Comparison of ENCODE assay signal across 28 mouse cellular contexts in genomic region chr8:3191006-3191405, GRCm38 (mm10).
"Had no signal": no experiment of that assay in that cellular context is flagged by ENCODE, and none has a peak within 500 bp of the region (broad histone marks: within the 10 kb centered on the region; RNA-seq: fewer than 3 reads in every experiment).

No protein-coding gene starts in this region.

- H3K27me3 ChIP-seq: embryonic facial prominence, embryonic 12.5 days; embryonic facial prominence, embryonic 13.5 days; embryonic facial prominence, embryonic 15.5 days; forebrain, embryonic 12.5 days; forebrain, embryonic 13.5 days; forebrain, embryonic 15.5 days had no signal

- H3K9ac ChIP-seq: embryonic facial prominence, embryonic 12.5 days; embryonic facial prominence, embryonic 13.5 days; embryonic facial prominence, embryonic 15.5 days; forebrain, embryonic 12.5 days; forebrain, embryonic 13.5 days; forebrain, embryonic 15.5 days; forebrain, postnatal 0 days had no signal

- ATAC-seq: forebrain, embryonic 13.5 days; forebrain, embryonic 14.5 days; forebrain, embryonic 15.5 days; forebrain, embryonic 16.5 days; forebrain, postnatal 0 days had no signal

- H3K4me1 ChIP-seq: embryonic facial prominence, embryonic 10.5 days; embryonic facial prominence, embryonic 12.5 days; embryonic facial prominence, embryonic 13.5 days; embryonic facial prominence, embryonic 15.5 days; forebrain, embryonic 10.5 days; forebrain, embryonic 12.5 days; forebrain, embryonic 13.5 days; forebrain, embryonic 15.5 days had no signal

- H3K4me3 ChIP-seq: embryonic facial prominence, embryonic 10.5 days; embryonic facial prominence, embryonic 12.5 days; embryonic facial prominence, embryonic 13.5 days; embryonic facial prominence, embryonic 15.5 days; erythroblast, embryonic 14.5 days; forebrain, embryonic 10.5 days; forebrain, embryonic 12.5 days; forebrain, embryonic 13.5 days; forebrain, embryonic 15.5 days; gastrocnemius, adult 2 months had no signal

- H3K9me3 ChIP-seq: embryonic facial prominence, embryonic 12.5 days; embryonic facial prominence, embryonic 15.5 days; forebrain, embryonic 15.5 days had no signal

- H3K27ac ChIP-seq: embryonic facial prominence, embryonic 10.5 days; embryonic facial prominence, embryonic 12.5 days; embryonic facial prominence, embryonic 13.5 days; embryonic facial prominence, embryonic 15.5 days; forebrain, embryonic 10.5 days; forebrain, embryonic 12.5 days; forebrain, embryonic 13.5 days; forebrain, embryonic 15.5 days; gastrocnemius, adult 2 months had no signal

- H3K4me2 ChIP-seq: embryonic facial prominence, embryonic 12.5 days; embryonic facial prominence, embryonic 13.5 days; embryonic facial prominence, embryonic 15.5 days; forebrain, embryonic 12.5 days; forebrain, embryonic 13.5 days; forebrain, embryonic 15.5 days had no signal

- DNase-seq: cerebellum, adult 18-20 months; cerebellum, adult 2 months; cerebellum, adult 8-10 months; cerebellum, adult 9-10 months; cerebellum, adult 9-11 months; cerebellum, postnatal 10 days; cerebellum, postnatal 14 days; cerebellum, postnatal 25 days; cerebellum, postnatal 36 days; embryo, embryonic 11 days; forebrain, postnatal 0 days; gastrocnemius, adult 2 months; gastrocnemius, postnatal 10 days; gastrocnemius, postnatal 14 days; gastrocnemius, postnatal 25 days; gastrocnemius, postnatal 36 days; heart, adult 11 months had no signal
